Mouse (Mus musculus) left cerebral cortex, adult 11 months (tissue): ENCODE data around the gene Mrpl33.

Experiments
- DNase-seq: peaks from one replicate; pipeline ENCODE4 v3.0.0; 2022; ENCODE audit warnings: low spot score

Gene Mrpl33

GRCm38 (mm10) chr5:31640542-31640941 lies 43.8 kb downstream of the Mrpl33 start:
- no peak for DNase-seq

- DNase-seq = no peak
Measured at GRCm38 (mm10) chr5:31642300-31642699, 45.6 kb downstream of the Mrpl33 start.

GRCm38 (mm10) chr5:31644272-31644671 lies 47.5 kb downstream of the Mrpl33 start:
- DNase-seq = no peak

GRCm38 (mm10) chr5:31644847-31645246 lies 48.1 kb downstream of the Mrpl33 start:
- no peak for DNase-seq

- DNase-seq = no peak
Measured at GRCm38 (mm10) chr5:31645798-31646197, 49.1 kb downstream of the Mrpl33 start.

GRCm38 (mm10) chr5:31646574-31646973 lies 49.8 kb downstream of the Mrpl33 start:
- DNase-seq = no peak

- DNase-seq = no peak
Measured at GRCm38 (mm10) chr5:31647327-31647726, 50.6 kb downstream of the Mrpl33 start.

- DNase-seq = no peak
Measured at GRCm38 (mm10) chr5:31650518-31651288, 54.0 kb downstream of the Mrpl33 start.

GRCm38 (mm10) chr5:31655688-31656190 lies 59.0 kb downstream of the Mrpl33 start:
- no peak for DNase-seq

- no peak for DNase-seq
Measured at GRCm38 (mm10) chr5:31666176-31666575, 69.4 kb downstream of the Mrpl33 start.

- no peak for DNase-seq
Measured at GRCm38 (mm10) chr5:31668325-31668968, 71.7 kb downstream of the Mrpl33 start.

- DNase-seq = no peak
Measured at GRCm38 (mm10) chr5:31669984-31670383, 73.2 kb downstream of the Mrpl33 start.

- no peak for DNase-seq
Measured at GRCm38 (mm10) chr5:31671137-31671536, 74.4 kb downstream of the Mrpl33 start.

GRCm38 (mm10) chr5:31673431-31673830 lies 76.7 kb downstream of the Mrpl33 start:
- DNase-seq = no peak

GRCm38 (mm10) chr5:31678000-31678399 lies 81.3 kb downstream of the Mrpl33 start:
- DNase-seq = no peak

- DNase-seq = no peak
Measured at GRCm38 (mm10) chr5:31680183-31680582, 83.4 kb downstream of the Mrpl33 start.

GRCm38 (mm10) chr5:31682305-31682704 lies 85.6 kb downstream of the Mrpl33 start:
- no peak for DNase-seq

- DNase-seq = no peak
Measured at GRCm38 (mm10) chr5:31686040-31686439, 89.3 kb downstream of the Mrpl33 start.

GRCm38 (mm10) chr5:31687972-31688371 lies 91.2 kb downstream of the Mrpl33 start:
- DNase-seq = no peak

GRCm38 (mm10) chr5:31693191-31693590 lies 96.5 kb downstream of the Mrpl33 start:
- no peak for DNase-seq

- DNase-seq = no peak
Measured at GRCm38 (mm10) chr5:31696971-31697643, 100.4 kb downstream of the Mrpl33 start, which contains the start of gene Rbks. TSS of gene Rbks (minus strand) at chr5:31697627.

GRCm38 (mm10) chr5:31697644-31698296 lies 101.0 kb downstream of the Mrpl33 start, which contains the start of gene Babam2:
TSS of gene Babam2 (plus strand) at chr5:31697684.
- DNase-seq = peak; percentile 82
